Mouse (Mus musculus) ovary, postnatal 10 days (tissue): ENCODE measurements around the gene Acss2.

Experiments used
- DNase-seq: peaks from one replicate; pipeline ENCODE4 v3.0.0; 2022; ENCODE audit warnings: low spot score

The Acss2 gene

GRCm38 (mm10) chr2:155517455-155518423 lies at the start of gene Acss2, which contains the start of gene Ggt7:
Gene Acss2, plus strand, starts transcription at chr2:155517948.
Gene Ggt7, minus strand, starts transcription at chr2:155518237.
- peak; percentile 88 for DNase-seq

DNA sequence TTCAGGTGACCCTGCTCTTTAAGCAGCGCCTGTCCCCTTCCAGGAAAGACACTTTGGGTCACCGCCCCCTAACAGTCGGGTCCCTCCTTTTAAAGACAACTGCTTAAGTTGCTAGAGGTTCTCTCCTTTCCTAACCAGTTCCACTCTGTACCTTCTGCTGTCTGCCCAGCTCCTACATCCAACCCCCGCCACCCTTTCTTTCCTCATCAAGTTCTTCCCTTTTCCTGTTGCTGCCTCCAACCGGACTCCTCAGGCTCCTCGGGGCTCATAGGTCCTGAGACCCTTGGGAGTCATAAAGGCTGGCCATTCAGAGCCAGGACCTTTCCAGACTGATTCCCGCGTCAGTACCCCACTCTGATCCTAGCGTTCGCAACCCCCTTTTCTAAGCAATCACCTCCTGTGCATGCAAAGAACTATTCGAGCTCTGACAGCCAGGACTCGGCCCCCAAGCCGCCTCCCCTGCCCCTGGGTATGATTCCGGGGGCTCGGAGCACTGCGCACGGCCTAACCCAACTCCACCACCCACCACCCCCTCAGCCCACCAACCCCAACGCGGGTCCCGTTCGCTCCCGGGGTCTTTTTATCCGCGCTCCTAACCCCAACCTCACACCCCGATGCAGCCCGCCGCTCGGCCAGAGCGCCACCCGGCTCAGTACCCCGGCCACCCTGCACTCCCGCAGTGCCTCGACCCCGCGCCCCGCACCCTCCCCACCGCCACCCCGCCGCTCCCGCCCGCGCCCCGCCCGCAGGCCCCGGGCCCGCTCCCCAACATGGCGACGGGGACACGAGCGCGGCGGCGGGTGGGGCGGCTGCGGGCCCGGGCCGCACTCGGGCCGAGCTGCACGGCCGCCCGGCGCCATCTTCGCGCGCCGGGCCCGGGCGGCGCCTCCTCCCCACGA lies 44.8 kb upstream of the Acss2 start:
- DNase-seq = peak; percentile 23

GRCm38 (mm10) chr2:155473570-155474088 lies 44.1 kb upstream of the Acss2 start, which contains the start of gene Ncoa6:
Gene Ncoa6, minus strand, starts transcription at chr2:155473894.
- peak; percentile 32 for DNase-seq

- no peak for DNase-seq
Observed at GRCm38 (mm10) chr2:155482021-155482420, 35.7 kb upstream of the Acss2 start.

DNA sequence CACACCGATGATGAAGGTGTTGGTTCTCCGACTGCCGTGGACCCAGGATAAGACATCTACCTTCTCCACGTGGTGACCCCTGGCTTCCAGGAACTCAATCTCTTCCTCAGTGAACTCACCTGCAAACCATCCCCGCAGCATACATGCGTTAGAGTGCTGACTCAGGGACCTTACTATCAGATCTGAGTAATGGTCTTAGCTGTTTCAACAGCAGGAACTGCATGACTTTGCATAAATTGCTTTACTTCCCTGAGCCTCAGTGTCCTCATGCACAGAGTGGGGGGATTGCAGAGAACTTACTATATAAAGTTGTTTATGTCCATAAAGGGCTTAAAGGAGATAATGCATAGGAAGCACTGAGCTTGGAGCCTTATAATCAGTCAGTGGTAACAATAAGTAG lies 26.8 kb upstream of the Acss2 start:
- no peak for DNase-seq

DNA sequence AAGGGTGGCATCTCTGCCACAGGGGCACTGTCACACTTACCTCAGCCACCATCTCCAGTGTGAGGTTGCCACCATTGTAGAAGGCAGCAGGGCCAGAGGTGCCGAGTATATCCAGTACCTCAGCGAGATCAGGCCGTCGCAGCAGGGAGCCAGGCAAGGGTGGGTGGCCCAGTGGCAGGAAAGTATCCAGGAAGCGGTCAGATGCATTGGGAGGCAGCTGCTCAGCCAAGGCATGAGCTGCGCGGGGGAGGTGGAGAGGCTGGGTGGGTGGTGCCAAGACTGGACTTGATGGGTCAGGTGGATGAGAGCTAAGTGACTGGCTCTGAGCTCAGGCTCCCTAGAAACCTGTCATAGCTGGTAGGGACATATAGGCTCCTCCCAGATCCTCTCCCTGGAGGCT lies 15.2 kb upstream of the Acss2 start:
- no peak for DNase-seq

DNA sequence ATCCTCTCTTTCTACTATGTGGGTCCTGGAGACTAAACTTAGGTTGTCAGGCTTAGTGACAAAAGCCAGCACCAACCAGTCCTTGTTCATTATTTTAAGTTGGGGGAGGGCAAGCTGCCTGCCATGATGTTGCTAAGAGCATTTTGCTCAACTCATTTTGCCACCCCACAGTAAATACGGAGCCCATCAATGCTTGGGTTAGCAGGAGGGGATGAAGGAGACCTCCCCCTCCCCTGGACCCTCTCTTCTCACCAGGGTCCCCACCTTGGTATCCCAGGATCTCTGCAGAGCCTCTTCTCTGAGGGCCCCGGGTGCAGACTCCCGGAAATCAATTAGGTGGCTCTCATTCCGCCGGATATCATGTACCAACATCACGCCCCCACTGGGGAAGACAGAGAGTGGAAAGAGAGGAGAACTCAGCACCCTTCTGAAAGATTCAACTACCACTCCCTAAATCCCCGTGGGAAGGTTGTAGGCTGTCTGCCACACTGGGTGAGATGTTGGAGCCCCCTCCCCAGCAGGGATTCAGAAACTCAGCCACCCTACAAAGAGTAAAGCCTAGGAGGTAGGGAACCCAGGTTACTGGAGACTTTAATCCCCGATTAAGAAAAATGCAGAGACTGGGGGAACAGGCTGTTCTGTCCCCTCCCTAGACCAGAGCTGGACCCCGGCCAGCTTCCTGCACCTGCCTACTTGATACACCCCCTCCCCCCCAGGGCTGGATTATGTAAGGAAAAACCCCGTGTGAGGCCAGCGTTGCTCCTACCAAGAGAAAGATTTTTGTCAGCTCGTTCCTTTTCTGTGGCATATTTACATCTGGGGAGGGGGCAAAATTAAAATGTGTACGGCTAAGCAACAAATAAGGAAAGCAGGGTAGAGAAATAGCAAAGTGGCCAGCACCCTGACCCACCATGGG lies 13.1 kb upstream of the Acss2 start:
- no peak for DNase-seq

DNA sequence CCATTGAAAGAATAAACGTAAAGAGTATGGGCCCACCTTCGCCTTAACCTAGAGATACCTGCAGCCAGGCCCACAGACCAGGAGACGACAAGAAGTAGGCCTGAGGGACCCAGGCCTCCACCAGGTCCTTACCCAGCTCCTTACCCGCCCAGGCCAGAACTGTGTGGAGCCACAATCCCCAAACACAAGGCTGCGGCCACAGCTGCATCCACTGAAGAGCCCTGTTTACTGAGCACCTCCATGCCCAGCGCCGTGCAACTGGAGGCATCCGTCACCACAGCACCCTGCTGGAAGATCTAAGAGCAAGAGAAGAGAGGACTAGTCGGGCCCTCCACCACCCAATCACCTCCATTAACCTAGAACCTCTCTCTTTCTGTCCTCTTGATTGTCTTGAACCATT lies 11.9 kb upstream of the Acss2 start:
- DNase-seq = no peak

DNA sequence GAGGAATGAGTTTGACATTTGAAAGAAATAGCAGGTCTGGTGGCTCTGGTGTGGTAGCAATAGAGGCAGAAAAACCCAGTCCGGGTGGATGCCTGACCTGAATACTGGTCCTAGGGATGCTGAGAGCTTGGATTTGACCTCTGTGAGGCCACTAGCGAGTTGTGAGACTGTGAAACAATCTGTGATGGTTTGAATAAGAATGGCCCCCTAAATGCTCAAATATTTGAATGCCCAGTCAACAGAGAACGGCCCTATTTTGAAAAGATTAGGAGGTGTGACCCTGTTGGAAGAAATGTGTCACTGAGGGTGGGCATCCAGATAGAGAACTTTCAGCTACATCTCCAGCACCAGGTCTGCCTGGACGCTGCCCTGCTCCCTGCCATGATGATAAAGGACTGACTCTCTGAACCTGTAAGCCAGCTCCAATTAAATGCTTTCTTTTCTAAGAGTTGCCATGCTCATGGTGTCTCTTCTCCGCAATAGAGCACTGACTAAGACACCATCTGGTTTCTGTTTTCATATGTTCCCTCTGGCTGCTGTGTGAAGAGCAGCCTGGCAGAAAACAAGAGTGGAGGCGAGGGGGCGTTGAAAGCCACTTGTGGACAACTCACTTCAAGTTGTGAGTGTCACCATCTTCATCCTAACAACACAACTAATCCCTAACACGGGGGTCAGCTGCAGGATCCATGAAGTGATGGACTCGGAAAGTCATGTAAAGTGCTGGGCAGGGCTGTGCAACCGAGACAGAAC lies 9.9 kb upstream of the Acss2 start:
- DNase-seq = no peak

- DNase-seq = no peak
Observed at GRCm38 (mm10) chr2:155512479-155512878, 5.3 kb upstream of the Acss2 start.

DNA sequence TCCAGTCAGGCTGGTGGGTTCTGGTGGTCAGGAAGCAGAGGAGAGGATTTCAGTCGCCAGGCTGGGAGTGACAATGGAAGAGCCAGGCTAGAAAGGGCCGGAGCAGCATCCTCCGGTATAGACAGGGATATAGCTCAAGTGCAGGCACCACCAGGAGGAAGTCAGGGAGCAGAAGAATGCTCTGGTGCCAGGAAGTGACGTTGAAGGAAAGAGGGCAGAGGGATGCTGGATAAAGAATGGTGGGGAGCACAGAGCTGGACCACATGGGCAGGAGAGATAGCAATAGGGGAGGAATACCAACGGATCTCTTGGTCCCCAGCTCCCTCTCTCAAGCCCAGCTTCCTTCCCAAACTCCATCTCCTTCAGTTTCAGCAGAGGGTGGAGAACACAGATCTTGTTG lies 4.2 kb upstream of the Acss2 start:
- DNase-seq = no peak

DNA sequence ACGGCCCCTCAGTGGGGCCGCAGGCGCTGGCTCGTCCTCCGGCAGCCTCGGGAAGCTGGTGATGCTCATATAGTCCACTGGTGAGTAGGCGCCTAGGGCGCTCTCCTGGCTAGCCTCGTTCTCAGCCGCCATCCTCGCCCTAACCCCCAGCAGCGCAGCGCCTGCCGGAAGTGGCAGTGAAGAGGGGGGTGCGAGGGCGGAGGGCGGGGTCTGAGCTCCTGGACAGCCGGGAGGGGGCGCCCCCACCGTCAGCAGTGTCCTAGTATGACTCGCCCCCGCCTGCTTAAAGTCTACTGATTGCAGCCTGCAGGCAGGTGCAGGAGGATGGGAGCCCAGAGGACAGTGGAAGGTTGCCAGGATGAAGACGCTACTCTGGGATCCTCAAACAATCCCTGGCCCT lies 3.1 kb upstream of the Acss2 start:
- peak; percentile 38 for DNase-seq

DNA sequence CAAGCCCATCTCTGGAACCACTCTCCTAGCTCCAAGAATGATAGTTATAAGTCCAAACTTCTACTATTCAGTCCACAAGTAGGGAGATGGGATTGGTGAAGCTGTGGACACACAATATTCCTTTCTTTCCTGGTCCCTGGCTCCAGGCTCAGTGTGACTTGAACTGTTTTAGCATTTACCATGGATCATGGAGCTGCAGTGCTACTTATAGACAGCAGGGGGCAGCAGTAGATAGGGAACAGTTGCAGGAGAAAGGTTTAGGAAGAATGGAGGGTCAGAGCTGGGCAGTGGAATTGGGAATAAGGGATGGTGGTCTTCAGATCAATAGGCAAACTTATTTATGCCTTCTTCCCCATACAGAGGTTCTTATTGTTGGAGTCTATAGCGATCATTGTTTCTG lies 1.8 kb upstream of the Acss2 start:
- DNase-seq = peak; percentile 30

GRCm38 (mm10) chr2:155518531-155519270 lies 953 bp downstream of the Acss2 start:
- no peak for DNase-seq

DNA sequence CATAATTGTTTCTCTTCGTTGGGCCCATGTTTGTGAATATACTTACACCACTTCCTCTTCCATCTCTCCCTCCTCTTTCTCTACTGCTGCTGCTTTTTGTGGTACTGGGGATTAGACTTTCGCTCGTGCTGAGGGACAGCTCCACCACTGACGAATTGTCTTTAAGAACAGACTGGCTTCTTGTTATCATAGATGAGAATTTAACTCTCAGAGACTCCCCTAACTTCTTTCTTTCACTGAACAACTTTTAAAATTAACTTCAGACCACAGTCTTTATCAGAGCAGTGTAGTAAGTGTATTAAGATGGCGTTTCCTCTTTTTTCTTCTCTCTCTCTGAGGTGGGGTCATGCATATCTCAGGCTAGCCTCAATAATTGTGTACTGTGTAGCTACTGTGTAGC lies 6.0 kb downstream of the Acss2 start:
- no peak for DNase-seq

DNA sequence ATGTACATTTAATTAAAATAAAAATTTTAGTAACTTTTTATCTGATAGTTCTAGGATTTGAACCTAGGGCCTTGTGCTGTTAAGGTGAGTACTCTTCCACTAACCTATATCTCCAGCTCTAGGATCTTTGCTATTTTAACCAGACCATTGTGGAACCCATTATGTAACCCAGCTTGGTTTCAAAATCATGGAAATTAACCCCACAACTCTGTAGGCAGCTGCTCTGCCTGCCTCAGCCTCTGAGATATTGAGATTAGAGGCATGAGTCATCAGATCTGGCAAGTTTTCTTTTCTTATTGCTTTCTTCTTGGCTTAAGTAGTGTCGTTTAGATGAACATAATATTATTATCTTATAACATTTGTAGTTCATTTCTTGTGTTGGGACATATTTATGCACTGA lies 6.6 kb downstream of the Acss2 start:
- DNase-seq = no peak

DNA sequence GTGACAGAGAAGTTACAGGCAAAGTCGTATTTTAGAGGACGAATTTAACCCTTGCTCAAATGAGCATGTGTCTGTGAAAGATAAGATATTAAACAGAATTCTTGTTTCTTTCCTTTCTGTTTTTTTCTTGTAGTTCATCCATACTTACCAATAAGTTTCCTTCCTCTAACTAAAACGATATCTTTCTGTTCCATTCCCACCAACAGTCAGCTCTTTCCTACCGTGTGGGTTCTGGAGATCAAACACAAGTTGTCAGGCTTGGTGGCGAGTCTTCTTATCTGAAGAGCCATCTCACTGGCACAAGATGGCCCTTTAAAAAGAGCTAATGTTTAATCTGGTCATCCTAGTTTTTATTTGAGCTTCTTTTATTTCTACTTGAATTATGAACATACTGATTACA lies 9.6 kb downstream of the Acss2 start:
- DNase-seq = no peak

DNA sequence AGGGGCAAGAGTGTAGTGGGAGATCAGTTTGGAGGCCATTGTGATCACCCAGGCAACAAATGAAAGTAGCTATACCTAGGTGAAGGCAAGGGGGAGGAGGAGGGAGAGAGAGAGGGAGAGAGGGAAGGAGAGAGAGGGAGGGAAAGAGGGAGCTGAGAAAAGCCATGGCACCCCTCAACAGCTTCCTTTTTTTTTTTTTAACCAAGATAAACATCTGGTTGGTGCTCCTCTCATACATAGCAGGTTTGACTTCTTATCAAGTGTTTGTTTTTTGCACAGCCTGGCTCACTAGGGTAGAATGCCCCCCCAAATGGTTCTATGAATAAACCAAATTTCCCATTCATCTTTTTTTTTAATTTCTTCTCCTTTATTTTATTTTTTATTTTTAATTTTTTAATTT lies 18.5 kb downstream of the Acss2 start:
- DNase-seq = no peak

GRCm38 (mm10) chr2:155537761-155538462 lies 20.2 kb downstream of the Acss2 start:
- DNase-seq = no peak
